Mouse (Mus musculus) erythroblast, embryonic 14.5 days (primary cell): ENCODE measurements around the gene Aldh8a1.
"Not testable (repeated sequence)": the region's sequence is repeated elsewhere in the genome, so short reads cannot be mapped to it uniquely, and the experiment has no call there.

Source experiments
- GATA1 ChIP-seq: IDR thresholded peaks from 2 replicates; pipeline ENCODE4 v1.6.1; 2012; ENCODE audit warnings: low read length, inconsistent platforms, mixed read lengths
- TAL1 ChIP-seq: IDR thresholded peaks from 3 replicates; pipeline ENCODE4 v1.6.1; 2012; ENCODE audit warnings: low read length, inconsistent platforms, mixed read lengths

GRCm38 (mm10) chr10:21398873-21399425, 21.9 kb downstream of the Aldh8a1 start:
- not testable (repeated sequence) for TF ChIP-seq GATA1, TAL1
